Mouse (Mus musculus): ENCODE results near the gene Stab1. TPM values are rescaled to one million over a fixed set of nuclear protein-coding genes. Genes with fewer than 3 reads are reported as not detected.
A peak's percentile ranks its signal among the peaks of the same experiment; 100 is the strongest.

The Stab1 gene
- polyA plus RNA-seq, 1 experiment from 2014 or later, result 42.5 TPM

GRCm38 (mm10) chr14:31191936-31192335 is 23.5 kb upstream of the Stab1 start:
- Histone ChIP-seq H3K9ac (replicated peaks) (no peak overlapping the region), H3K9me3 (ENCODE audit: low read length) (no peaks in the 10 kb centered on the region), H3K36me3 (replicated peaks; ENCODE audit: insufficient read depth, low read length) (peaks cover 83% of the 10 kb centered on the region), H3K27ac (ENCODE audit: low read depth) (no peak overlapping the region), H3K4me2 (ENCODE audit: low read depth, low read length) (no peak overlapping the region), H3K27me3 (ENCODE audit: insufficient read depth, low read length) (no peaks in the 10 kb centered on the region), H3K4me3 (ENCODE audit: low read depth, low read length) (no peak overlapping the region), H3K4me1 (ENCODE audit: insufficient read depth) (peaks cover 36% of the 10 kb centered on the region)
- TF ChIP-seq EP300 (IDR thresholded peaks at IDR 0.05; ENCODE audit: low read depth) (no peak), CTCF (IDR thresholded peaks at IDR 0.05; ENCODE audit: low read depth) (no peak)
- 56% methylated on average over 2 of the region's 2 CpGs for WGBS (ENCODE audit: insufficient replicate concordance)
- peak; percentile 70 for DNase-seq
- peak; percentile 46 for ATAC-seq

GRCm38 (mm10) chr14:31189348-31189747 is 20.9 kb upstream of the Stab1 start:
- no peak overlapping the region for H3K4me3 ChIP-seq (ENCODE audit: low read depth, low read length)
- DNase-seq, result no peak
- H3K27ac ChIP-seq (ENCODE audit: low read depth), result peak overlapping the region; percentile 64
- H3K9me3 ChIP-seq (ENCODE audit: low read length), result no peaks in the 10 kb centered on the region
- TF ChIP-seq EP300 (IDR thresholded peaks at IDR 0.05; ENCODE audit: low read depth) (no peak), CTCF (IDR thresholded peaks at IDR 0.05; ENCODE audit: low read depth) (no peak)
- 80% methylated on average over 3 of the region's 3 CpGs for WGBS (ENCODE audit: insufficient replicate concordance)
- peaks cover 37% of the 10 kb centered on the region for H3K4me1 ChIP-seq (ENCODE audit: insufficient read depth)
- H3K36me3 ChIP-seq (replicated peaks; ENCODE audit: insufficient read depth, low read length), result peaks cover 88% of the 10 kb centered on the region
- H3K9ac ChIP-seq (replicated peaks), result no peak overlapping the region
- no peak overlapping the region for H3K4me2 ChIP-seq (ENCODE audit: low read depth, low read length)
- H3K27me3 ChIP-seq (ENCODE audit: insufficient read depth, low read length), result no peaks in the 10 kb centered on the region
- ATAC-seq, result no peak

- peaks cover 40% of the 10 kb centered on the region for H3K4me1 ChIP-seq (ENCODE audit: insufficient read depth)
- peak overlapping the region; percentile 64 for H3K27ac ChIP-seq (ENCODE audit: low read depth)
- no peaks in the 10 kb centered on the region for H3K27me3 ChIP-seq (ENCODE audit: insufficient read depth, low read length)
- no peak for DNase-seq
- H3K4me2 ChIP-seq (ENCODE audit: low read depth, low read length), result no peak overlapping the region
- H3K9ac ChIP-seq (replicated peaks), result no peak overlapping the region
- no peak for TF ChIP-seq CTCF (IDR thresholded peaks at IDR 0.05; ENCODE audit: low read depth)
- peak; percentile 60; the same call in 1 of the 2 replicates for TF ChIP-seq EP300 (IDR thresholded peaks at IDR 0.05; ENCODE audit: low read depth)
- H3K4me3 ChIP-seq (ENCODE audit: low read depth, low read length), result no peak overlapping the region
- WGBS (ENCODE audit: insufficient replicate concordance), result 62% methylated on average over 6 of the region's 6 CpGs
- H3K9me3 ChIP-seq (ENCODE audit: low read length), result no peaks in the 10 kb centered on the region
- peaks cover 94% of the 10 kb centered on the region for H3K36me3 ChIP-seq (replicated peaks; ENCODE audit: insufficient read depth, low read length)
- peak; percentile 46 for ATAC-seq
These were observed 20.3 kb upstream of the Stab1 start for GRCm38 (mm10) chr14:31188771-31189181.

- 72% methylated on average over 4 of the region's 4 CpGs for WGBS (ENCODE audit: insufficient replicate concordance)
- no peaks in the 10 kb centered on the region for H3K9me3 ChIP-seq (ENCODE audit: low read length)
- peak; percentile 57 for DNase-seq
- peaks cover 29% of the 10 kb centered on the region for H3K4me1 ChIP-seq (ENCODE audit: insufficient read depth)
- ATAC-seq, result no peak
- H3K27me3 ChIP-seq (ENCODE audit: insufficient read depth, low read length), result no peaks in the 10 kb centered on the region
- H3K4me2 ChIP-seq (ENCODE audit: low read depth, low read length), result no peak overlapping the region
- peaks cover 84% of the 10 kb centered on the region for H3K36me3 ChIP-seq (replicated peaks; ENCODE audit: insufficient read depth, low read length)
- no peak overlapping the region for H3K4me3 ChIP-seq (ENCODE audit: low read depth, low read length)
- H3K27ac ChIP-seq (ENCODE audit: low read depth), result no peak overlapping the region
- no peak for TF ChIP-seq EP300 (IDR thresholded peaks at IDR 0.05; ENCODE audit: low read depth)
- TF ChIP-seq CTCF (IDR thresholded peaks at IDR 0.05; ENCODE audit: low read depth), result no peak
- no peak overlapping the region for H3K9ac ChIP-seq (replicated peaks)
These were observed 18.2 kb upstream of the Stab1 start for GRCm38 (mm10) chr14:31186656-31187055.

- 81% methylated on average over 12 of the region's 12 CpGs for WGBS (ENCODE audit: insufficient replicate concordance)
- TF ChIP-seq CTCF (IDR thresholded peaks at IDR 0.05; ENCODE audit: low read depth) (no peak), EP300 (IDR thresholded peaks at IDR 0.05; ENCODE audit: low read depth) (no peak)
- Histone ChIP-seq H3K36me3 (replicated peaks; ENCODE audit: insufficient read depth, low read length) (peaks cover 81% of the 10 kb centered on the region), H3K9ac (replicated peaks) (no peak overlapping the region), H3K4me1 (ENCODE audit: insufficient read depth) (peaks cover 38% of the 10 kb centered on the region), H3K4me2 (ENCODE audit: low read depth, low read length) (no peak overlapping the region), H3K27me3 (ENCODE audit: insufficient read depth, low read length) (no peaks in the 10 kb centered on the region), H3K27ac (ENCODE audit: low read depth) (peak overlapping the region; percentile 81), H3K4me3 (ENCODE audit: low read depth, low read length) (no peak overlapping the region), H3K9me3 (ENCODE audit: low read length) (no peaks in the 10 kb centered on the region)
- DNase-seq, result no peak
- no peak for ATAC-seq
These were observed 15.8 kb upstream of the Stab1 start for GRCm38 (mm10) chr14:31184195-31184594.

GRCm38 (mm10) chr14:31183541-31183940 is 15.1 kb upstream of the Stab1 start:
- Histone ChIP-seq H3K9me3 (ENCODE audit: low read length) (no peaks in the 10 kb centered on the region), H3K27me3 (ENCODE audit: insufficient read depth, low read length) (no peaks in the 10 kb centered on the region), H3K27ac (ENCODE audit: low read depth) (peak overlapping the region; percentile 81), H3K4me2 (ENCODE audit: low read depth, low read length) (peak overlapping the region; percentile 61), H3K4me1 (ENCODE audit: insufficient read depth) (peaks cover 36% of the 10 kb centered on the region), H3K36me3 (replicated peaks; ENCODE audit: insufficient read depth, low read length) (peaks cover 79% of the 10 kb centered on the region), H3K4me3 (ENCODE audit: low read depth, low read length) (no peak overlapping the region), H3K9ac (replicated peaks) (no peak overlapping the region)
- TF ChIP-seq EP300 (IDR thresholded peaks at IDR 0.05; ENCODE audit: low read depth) (no peak), CTCF (IDR thresholded peaks at IDR 0.05; ENCODE audit: low read depth) (no peak)
- DNase-seq (no peak), ATAC-seq (peak; percentile 3; the same call in 1 of the 2 replicates)
- WGBS (ENCODE audit: insufficient replicate concordance), result 52% methylated on average over 5 of the region's 5 CpGs

All from liver, postnatal 0 days (tissue).